Mouse (Mus musculus): ENCODE data around the gene Kcnh2. TPM values are rescaled to one million over a fixed set of nuclear protein-coding genes. Genes with fewer than 3 reads are reported as not detected.

Kcnh2 gene
- polyA plus RNA-seq, 1 experiment from 2014 or later, result 9.6 TPM

DNA sequence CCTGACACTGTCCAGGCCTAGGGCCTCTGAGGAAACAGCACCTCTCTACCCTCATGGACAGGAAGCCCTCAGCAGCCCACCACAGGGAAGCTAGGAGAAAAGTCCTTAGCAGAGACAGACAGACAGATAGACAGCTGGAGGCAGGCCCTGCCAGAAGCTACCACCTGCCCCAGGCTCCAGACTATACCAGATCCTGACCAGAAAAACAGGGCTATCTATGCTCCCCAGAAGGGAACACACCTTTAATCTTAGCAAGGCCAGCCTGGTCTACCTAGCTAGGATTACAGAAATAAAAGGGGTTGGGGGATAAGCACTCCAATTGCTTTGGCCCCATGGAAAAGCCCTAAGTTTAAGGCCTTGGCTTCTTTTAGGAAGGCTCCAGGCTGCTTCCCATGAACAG lies 8.0 kb downstream of the Kcnh2 start:
- Histone ChIP-seq H3K9me3 (no peaks in the 10 kb centered on the region), H3K4me2 (0 out of 2 replicates have a peak overlapping the region, but pooled peaks have one; percentile 29), H3K4me1 (peaks cover 46% of the 10 kb centered on the region), H3K27me3 (replicated peaks) (no peaks in the 10 kb centered on the region), H3K9ac (no peak overlapping the region), H3K4me3 (replicated peaks) (no peak overlapping the region), H3K36me3 (no peaks in the 10 kb centered on the region), H3K27ac (peak overlapping the region; percentile 71)
- ATAC-seq (ENCODE audit: insufficient read depth, low FRiP score, low read depth), result no peak

DNA sequence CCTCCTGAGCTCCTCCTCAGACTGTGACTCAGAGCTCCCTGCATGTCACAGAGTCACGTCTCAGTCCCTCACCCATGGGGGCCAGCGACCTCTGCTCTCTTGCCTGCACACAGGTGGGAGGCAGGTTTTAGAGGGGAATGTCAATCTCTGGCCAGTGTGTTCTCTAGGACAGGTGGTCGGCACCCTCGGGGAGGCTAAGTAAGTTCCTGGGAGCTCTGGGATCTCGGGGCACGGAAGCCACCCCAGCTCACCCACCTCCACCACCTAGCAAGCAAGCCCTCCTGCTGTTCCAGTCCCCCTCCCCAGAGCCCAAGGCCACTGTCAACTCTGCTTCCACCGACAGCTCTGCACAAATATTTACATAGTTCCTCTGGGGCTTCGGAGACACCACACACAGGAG lies 8.4 kb downstream of the Kcnh2 start:
- Histone ChIP-seq H3K27ac (peak overlapping the region; percentile 71), H3K4me1 (peaks cover 44% of the 10 kb centered on the region), H3K36me3 (no peaks in the 10 kb centered on the region), H3K9me3 (no peaks in the 10 kb centered on the region), H3K4me3 (replicated peaks) (no peak overlapping the region), H3K4me2 (0 out of 2 replicates have a peak overlapping the region, but pooled peaks have one; percentile 29), H3K9ac (no peak overlapping the region), H3K27me3 (replicated peaks) (no peaks in the 10 kb centered on the region)
- no peak for ATAC-seq (ENCODE audit: insufficient read depth, low FRiP score, low read depth)
- WGBS, result 23% methylated on average over 8 of the region's 8 CpGs

DNA sequence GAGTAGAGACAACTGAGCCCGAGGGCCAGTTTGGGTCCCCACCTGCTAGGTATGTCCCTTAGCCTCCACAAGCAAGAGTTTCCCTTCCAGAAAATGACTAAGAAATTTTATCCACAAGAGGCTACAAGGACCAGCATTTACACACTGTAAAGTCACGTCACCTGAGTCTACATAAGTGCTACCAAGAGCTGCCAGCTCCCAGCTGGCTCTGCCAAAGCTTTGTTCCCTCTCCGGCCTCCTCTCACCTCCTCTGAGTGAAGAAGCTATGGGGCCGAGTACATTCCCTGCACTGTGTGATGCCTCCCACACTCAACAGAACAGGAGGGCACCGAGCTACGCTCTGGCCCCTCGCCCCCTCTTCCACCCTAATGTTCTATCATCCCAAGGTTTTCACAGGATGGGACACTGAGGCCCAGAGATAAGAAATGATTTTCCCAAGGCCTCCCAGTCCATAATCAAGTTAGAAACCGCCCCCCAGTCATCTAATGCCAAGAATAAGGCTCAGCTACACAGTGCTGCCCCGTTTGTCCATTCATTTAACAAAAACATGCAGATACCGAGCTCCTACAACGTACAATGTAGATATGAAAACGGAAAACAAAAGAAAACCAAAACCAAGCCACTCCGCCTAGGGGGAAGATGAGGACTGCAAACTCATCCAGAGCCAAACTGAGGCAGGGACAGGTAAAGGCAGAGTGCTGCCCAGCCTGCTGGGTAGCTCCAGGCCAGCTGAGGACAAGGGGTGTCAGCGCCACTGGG lies 9.0 kb downstream of the Kcnh2 start:
- Histone ChIP-seq H3K27me3 (replicated peaks) (no peaks in the 10 kb centered on the region), H3K4me2 (no peak overlapping the region), H3K9me3 (no peaks in the 10 kb centered on the region), H3K4me3 (replicated peaks) (no peak overlapping the region), H3K27ac (peak overlapping the region; percentile 13; the same call in 1 of the 2 replicates), H3K4me1 (peaks cover 42% of the 10 kb centered on the region), H3K9ac (no peak overlapping the region), H3K36me3 (no peaks in the 10 kb centered on the region)
- 70% methylated on average over 14 of the region's 14 CpGs for WGBS
- ATAC-seq (ENCODE audit: insufficient read depth, low FRiP score, low read depth), result no peak

DNA sequence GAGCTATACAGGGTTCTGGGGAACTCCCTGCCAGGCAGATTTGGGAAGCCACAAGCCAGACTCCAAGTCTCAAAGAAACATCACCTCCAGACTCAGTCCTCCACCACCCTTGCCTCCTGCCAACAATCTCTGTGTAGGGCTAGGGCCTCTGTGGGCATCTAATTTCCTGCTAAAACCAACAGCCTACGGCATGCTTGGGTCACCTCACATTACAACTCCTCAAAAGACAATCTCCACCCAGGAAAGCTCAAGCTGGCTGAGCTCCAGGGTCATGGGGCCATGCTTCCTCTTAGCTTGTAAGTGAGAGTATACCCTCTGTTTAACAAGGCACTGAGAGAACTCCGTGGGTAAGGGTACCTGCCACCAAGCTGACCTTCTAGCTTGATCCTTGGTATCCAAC lies 13.6 kb downstream of the Kcnh2 start:
- no peak overlapping the region for H3K4me2 ChIP-seq
- H3K27me3 ChIP-seq (replicated peaks), result no peaks in the 10 kb centered on the region
- H3K9ac ChIP-seq, result no peak overlapping the region
- H3K9me3 ChIP-seq, result no peaks in the 10 kb centered on the region
- 50% methylated on average over 2 of the region's 2 CpGs for WGBS
- no peak for ATAC-seq (ENCODE audit: insufficient read depth, low FRiP score, low read depth)
- no peaks in the 10 kb centered on the region for H3K36me3 ChIP-seq
- no peak overlapping the region for H3K4me3 ChIP-seq (replicated peaks)
- H3K27ac ChIP-seq, result no peak overlapping the region
- peaks cover 44% of the 10 kb centered on the region for H3K4me1 ChIP-seq

DNA sequence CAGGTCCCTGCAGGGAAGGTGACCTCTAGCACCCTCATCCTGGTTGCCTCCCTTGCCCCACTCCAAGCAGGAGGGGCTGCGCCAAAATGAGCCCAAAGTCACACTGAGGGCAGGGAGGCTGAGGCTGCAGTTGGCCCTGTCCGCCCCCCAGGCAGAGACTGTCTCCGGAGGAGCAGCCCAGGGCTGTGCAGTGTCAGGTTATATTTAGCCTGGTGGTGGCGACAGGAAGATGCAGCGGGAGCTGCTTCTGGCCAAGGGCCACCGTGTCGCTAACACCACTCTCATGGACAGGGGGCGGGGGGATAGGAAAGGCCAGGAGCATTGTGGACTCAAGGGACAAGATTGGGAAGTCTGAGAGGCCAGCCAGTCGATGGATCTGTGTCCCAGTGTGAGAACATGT lies 14.0 kb downstream of the Kcnh2 start:
- Histone ChIP-seq H3K27me3 (replicated peaks) (no peaks in the 10 kb centered on the region), H3K9ac (no peak overlapping the region), H3K4me3 (replicated peaks) (no peak overlapping the region), H3K36me3 (no peaks in the 10 kb centered on the region), H3K4me1 (peaks cover 40% of the 10 kb centered on the region), H3K4me2 (no peak overlapping the region), H3K27ac (no peak overlapping the region), H3K9me3 (no peaks in the 10 kb centered on the region)
- 42% methylated on average over 9 of the region's 9 CpGs for WGBS
- ATAC-seq (ENCODE audit: insufficient read depth, low FRiP score, low read depth), result no peak

DNA sequence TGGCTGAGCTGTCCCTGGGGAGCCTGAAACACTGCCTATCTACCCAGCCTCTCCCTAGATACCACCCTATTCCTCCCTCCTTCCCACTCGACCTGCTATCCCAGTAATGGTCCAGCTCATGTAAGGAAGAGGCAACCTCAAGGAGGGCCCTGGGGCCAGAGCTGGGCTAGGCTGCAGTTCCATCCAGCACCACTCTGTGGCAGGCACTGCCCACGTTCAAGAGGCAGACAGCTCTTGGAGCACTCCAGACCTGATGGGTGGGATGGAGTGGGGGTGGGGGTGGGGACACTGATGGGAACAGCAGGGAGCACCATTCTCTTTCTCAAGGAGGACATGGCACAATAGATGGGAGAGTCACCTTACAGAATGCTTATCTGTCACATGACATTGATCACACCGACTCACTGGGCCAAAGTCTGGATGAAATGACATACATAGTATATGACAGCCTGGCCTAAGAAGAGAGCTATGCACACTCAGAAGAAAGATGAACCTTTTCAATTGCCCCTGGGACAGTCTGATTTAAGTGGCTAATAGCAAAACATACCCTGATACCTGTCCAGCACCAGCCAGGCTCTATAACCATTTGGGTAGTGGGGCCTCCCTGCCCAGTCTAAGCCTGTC lies 15.4 kb downstream of the Kcnh2 start:
- Histone ChIP-seq H3K9ac (no peak overlapping the region), H3K4me1 (peaks cover 34% of the 10 kb centered on the region), H3K27ac (no peak overlapping the region), H3K4me3 (replicated peaks) (no peak overlapping the region), H3K27me3 (replicated peaks) (no peaks in the 10 kb centered on the region), H3K9me3 (no peaks in the 10 kb centered on the region), H3K36me3 (no peaks in the 10 kb centered on the region), H3K4me2 (no peak overlapping the region)
- WGBS, result 17% methylated on average over 3 of the region's 3 CpGs
- ATAC-seq (ENCODE audit: insufficient read depth, low FRiP score, low read depth), result peak; percentile 50

DNA sequence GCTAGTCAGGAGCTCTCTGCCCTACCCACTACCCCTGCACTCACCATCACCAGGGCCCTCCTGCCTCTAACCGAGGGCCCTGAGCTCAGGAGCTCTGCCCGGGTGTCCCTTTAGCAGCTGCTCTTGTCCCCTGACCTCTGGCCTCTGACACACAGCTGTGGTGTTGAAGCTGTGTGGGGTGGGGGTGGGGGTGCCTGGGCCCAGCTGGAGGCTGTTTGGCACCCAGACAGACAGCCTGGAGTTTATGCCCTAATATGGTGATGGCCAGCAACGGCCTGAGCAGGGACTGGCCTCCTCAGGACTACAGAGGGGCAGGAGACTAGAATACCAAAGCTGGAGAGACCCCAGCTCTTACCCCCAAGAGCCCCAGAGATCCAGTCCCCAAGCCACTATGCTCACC lies 16.7 kb downstream of the Kcnh2 start:
- no peak overlapping the region for H3K4me3 ChIP-seq (replicated peaks)
- ATAC-seq (ENCODE audit: insufficient read depth, low FRiP score, low read depth), result no peak
- peaks cover 42% of the 10 kb centered on the region for H3K4me1 ChIP-seq
- no peaks in the 10 kb centered on the region for H3K9me3 ChIP-seq
- no peaks in the 10 kb centered on the region for H3K27me3 ChIP-seq (replicated peaks)
- H3K36me3 ChIP-seq, result no peaks in the 10 kb centered on the region
- H3K27ac ChIP-seq, result 0 out of 2 replicates have a peak overlapping the region, but pooled peaks have one; percentile 16
- H3K4me2 ChIP-seq, result no peak overlapping the region
- H3K9ac ChIP-seq, result no peak overlapping the region
- WGBS, result 9% methylated on average over 3 of the region's 3 CpGs

DNA sequence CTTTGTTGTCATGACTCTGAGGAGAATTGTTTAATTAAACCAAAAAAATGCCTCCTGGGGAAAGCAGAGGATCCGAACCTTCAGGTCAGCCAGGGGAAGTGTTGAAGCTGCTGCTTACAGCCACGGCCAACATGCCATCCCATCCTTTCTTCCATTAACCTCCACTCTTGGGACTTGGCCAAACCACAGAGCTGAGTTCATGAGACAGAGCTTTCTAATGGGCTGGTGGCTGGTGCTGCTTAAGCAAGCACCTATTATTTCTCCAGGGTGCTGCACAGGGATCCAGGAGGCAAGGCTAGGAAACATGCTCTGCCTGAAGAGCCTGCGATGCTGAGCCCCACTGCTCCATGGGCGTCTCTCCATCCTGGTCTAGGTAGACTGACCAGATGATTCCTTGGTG lies 19.0 kb downstream of the Kcnh2 start:
- Histone ChIP-seq H3K36me3 (no peaks in the 10 kb centered on the region), H3K27ac (no peak overlapping the region), H3K4me2 (no peak overlapping the region), H3K9ac (no peak overlapping the region), H3K4me1 (peaks cover 57% of the 10 kb centered on the region), H3K9me3 (no peaks in the 10 kb centered on the region), H3K27me3 (replicated peaks) (no peaks in the 10 kb centered on the region), H3K4me3 (replicated peaks) (no peak overlapping the region)
- ATAC-seq (ENCODE audit: insufficient read depth, low FRiP score, low read depth), result no peak
- 79% methylated on average over 4 of the region's 4 CpGs for WGBS

DNA sequence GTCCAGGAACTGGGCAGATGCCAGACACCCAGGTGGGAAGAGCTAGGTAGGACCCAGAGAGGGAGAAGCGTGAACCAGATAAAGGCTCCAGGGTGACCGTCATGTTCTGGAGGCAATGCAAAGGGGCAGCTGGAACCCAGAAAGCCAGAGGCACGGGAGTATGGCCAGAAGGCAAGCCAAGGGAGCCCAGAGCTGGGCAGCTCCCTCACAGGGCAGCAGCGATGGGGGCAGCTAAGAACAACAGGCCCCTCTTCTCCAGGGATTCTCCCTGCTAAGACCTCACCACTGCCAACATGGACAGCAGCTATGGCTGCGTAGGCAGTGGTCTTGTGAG lies 21.5 kb downstream of the Kcnh2 start:
- 35% methylated on average over 5 of the region's 5 CpGs for WGBS
- no peak for ATAC-seq (ENCODE audit: insufficient read depth, low FRiP score, low read depth)
- peak overlapping the region; percentile 60 for H3K4me2 ChIP-seq

DNA sequence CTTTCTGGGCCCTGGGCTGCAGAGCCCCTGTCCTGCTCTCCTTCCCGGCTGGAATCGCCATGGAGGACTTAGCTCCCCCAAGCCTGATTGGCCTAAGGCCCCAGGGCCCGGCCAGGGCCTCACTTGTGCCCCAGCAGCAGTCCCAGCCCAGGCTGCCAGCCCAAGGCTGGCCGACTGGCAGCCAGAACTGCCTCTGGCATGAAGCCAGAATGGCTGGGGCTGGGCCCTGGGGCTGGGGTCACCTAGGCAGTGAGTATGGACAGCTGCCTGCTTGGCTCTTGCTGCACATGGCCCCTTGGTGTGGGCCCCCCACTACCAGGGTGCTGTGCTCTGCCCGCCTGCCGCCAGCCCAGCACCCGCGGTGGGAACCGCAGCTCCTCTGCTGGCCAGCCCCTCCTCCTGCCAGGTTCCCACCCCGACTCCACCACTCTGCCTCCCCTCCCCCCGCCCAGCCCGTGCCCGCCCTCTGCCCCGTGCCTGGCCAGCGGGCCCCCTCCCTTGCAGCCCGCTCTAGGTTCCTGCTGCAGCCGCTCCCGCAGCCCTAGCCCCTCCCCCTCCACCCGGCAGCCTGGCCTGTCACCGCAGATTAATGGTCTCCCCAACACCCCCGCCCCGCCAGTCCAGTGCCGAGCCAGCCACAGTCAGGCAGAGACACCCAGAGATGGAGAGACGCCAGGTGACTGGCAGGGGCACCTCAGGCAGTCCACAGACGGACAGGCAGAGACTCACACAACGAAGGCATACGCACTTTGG lies 22.0 kb downstream of the Kcnh2 start:
- ATAC-seq (ENCODE audit: insufficient read depth, low FRiP score, low read depth), result peak; percentile 82
- Histone ChIP-seq H3K27ac (peak overlapping the region; percentile 77), H3K36me3 (peaks cover 12% of the 10 kb centered on the region), H3K9ac (0 out of 2 replicates have a peak overlapping the region, but pooled peaks have one; percentile 16), H3K4me1 (peaks cover 34% of the 10 kb centered on the region), H3K9me3 (no peaks in the 10 kb centered on the region), H3K27me3 (replicated peaks) (no peaks in the 10 kb centered on the region), H3K4me3 (replicated peaks) (peak overlapping the region; percentile 29), H3K4me2 (peak overlapping the region; percentile 60)
- WGBS, result 6% methylated on average over 22 of the region's 27 CpGs

More for the DNA sequence above, 21.5 kb downstream of the Kcnh2 start:
- H3K9ac ChIP-seq, result no peak overlapping the region
- no peaks in the 10 kb centered on the region for H3K9me3 ChIP-seq
- peaks cover 40% of the 10 kb centered on the region for H3K4me1 ChIP-seq
- no peaks in the 10 kb centered on the region for H3K27me3 ChIP-seq (replicated peaks)
- H3K4me3 ChIP-seq (replicated peaks), result peak overlapping the region; percentile 29; the same call in 1 of the 2 replicates
- H3K36me3 ChIP-seq, result peaks cover 7% of the 10 kb centered on the region
- peak overlapping the region; percentile 77 for H3K27ac ChIP-seq

DNA sequence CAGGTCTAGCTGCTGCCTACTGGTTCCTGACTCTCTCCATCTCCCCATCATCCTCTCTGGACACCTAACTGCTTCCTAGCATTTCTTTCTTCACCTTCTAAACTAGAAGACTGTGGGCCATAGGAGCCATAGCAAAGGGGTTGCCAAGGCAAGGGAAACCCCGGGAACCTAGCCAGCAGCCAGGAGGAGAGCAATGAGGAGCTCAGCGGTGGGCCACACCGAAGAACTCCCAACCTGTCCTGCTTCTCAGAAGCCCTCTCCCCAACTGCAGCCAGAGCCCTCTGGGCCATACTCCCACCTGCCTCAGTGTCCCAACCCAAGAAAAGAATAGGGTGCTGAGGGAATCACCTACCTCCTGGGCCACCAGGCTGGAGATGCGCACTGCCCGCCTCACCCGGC lies 22.6 kb downstream of the Kcnh2 start:
- 0 out of 2 replicates have a peak overlapping the region, but pooled peaks have one; percentile 16 for H3K9ac ChIP-seq
- H3K27me3 ChIP-seq (replicated peaks), result no peaks in the 10 kb centered on the region
- peaks cover 12% of the 10 kb centered on the region for H3K36me3 ChIP-seq
- ATAC-seq (ENCODE audit: insufficient read depth, low FRiP score, low read depth), result no peak
- peak overlapping the region; percentile 29 for H3K4me3 ChIP-seq (replicated peaks)
- WGBS, result 57% methylated on average over 6 of the region's 6 CpGs
- H3K27ac ChIP-seq, result peak overlapping the region; percentile 77
- peaks cover 32% of the 10 kb centered on the region for H3K4me1 ChIP-seq
- H3K4me2 ChIP-seq, result peak overlapping the region; percentile 60
- H3K9me3 ChIP-seq, result no peaks in the 10 kb centered on the region
